Mouse (Mus musculus): ENCODE measurements around the gene Gm813.

DNA sequence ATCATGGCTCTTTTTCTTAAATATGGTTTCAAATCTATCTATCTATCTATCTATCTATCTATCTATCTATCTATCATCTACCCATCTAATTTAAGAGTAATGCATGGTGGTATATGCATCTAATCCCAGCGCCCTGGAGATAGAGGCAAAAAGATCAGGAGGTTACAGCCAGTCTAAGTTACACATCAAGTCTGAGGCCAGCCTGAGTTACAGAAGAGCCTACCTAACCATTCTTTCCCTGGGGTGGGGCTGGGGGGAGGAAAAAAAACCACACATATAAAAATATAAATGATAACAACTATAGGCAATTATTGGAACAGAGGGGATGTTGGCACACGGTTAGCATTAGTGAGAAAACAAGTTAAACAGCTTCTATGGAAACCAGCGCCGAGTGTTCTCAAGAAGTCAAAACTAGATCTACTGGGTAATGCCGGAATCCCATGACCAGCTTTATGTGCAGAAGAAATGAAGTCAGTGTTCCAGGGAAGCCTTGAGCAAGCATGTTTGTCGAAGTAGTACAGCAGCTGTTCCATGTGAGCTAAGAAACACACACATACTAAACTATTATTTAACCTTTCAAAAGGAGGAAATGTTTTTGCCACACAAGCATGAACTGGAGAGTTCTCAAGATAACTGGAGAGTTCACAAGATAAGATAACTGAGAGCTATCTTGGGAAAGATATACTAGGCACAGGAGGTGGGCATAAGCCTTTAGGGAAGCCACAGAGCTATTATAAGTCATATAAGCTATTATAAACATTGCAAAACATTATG, 42.6 kb downstream of the Gm813 start:
- TF ChIP-seq ZNF384 (IDR thresholded peaks at IDR 0.05; ENCODE audit: low read depth, low read length) = no peak
- TF ChIP-seq CHD2 (IDR thresholded peaks at IDR 0.05; ENCODE audit: low read depth, low read length) = no peak
- no peak for TF ChIP-seq HCFC1 (IDR thresholded peaks at IDR 0.05; ENCODE audit: borderline replicate concordance, insufficient read depth, low read length)
